Mouse (Mus musculus) gonadal fat pad, adult 2 months (tissue): ENCODE measurements around the gene Dnajb5. TPM values are rescaled to one million over a fixed set of nuclear protein-coding genes. Genes with fewer than 3 reads are reported as not detected.

Experiments used
- DNase-seq: peaks from one replicate; pipeline ENCODE4 v3.0.0-alpha.2; 2012; ENCODE audit warnings: low read depth
- polyA plus RNA-seq: library from polyadenylated mRNA; depleted of rRNA; stranded (reverse); fragments of >200 nt; gene quantifications from 2 replicates; pipeline ENCODE4 v1.2.3, GENCODE M21; 2012; rRNA removed

The Dnajb5 gene
- polyA plus RNA-seq = 11.1 and 12.7 TPM in 2 replicates

DNA sequence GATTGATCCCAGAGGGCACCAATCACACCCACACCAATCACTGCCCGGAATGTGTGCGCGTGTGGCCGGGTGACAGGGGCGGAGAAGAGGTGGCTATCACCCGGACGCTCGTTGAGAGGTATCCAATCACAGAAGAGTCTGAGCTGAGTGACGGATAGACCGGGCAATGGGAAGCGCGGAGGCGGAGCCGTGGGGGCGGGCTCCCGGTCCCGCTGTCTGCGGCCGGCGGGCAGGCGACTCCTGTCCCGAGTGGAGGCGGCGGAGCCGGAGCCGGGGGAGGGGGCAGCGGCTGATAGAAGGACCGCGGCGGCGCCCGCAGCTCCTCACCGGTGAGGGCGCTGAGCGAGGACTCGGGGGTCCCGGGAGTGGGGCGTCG lies at the start of gene Dnajb5:
Gene Dnajb5 (plus strand): TSS at position 139 of the 376 bp plus-strand sequence.
- DNase-seq = peak; percentile 79

DNA sequence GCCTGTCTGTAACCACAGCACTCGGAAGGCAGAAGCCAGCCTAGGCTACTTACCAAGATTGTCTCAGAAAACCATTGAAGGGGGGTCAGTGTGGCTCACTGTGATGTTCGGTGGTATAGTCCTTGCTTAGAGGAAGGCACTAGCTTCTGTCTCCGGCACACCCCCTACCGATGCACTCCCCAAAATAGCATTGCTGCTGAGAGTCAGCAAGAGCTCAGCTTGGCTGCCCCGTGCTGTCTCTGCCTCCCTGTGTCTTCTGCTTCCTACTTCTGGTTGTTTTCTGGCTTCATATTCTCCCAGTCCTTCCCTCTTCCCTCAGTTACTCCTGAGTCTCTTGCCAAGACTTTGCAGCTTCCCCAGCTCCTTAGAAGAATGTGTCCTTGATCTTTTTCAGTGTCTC lies 48.7 kb upstream of the Dnajb5 start:
- DNase-seq = no peak

DNA sequence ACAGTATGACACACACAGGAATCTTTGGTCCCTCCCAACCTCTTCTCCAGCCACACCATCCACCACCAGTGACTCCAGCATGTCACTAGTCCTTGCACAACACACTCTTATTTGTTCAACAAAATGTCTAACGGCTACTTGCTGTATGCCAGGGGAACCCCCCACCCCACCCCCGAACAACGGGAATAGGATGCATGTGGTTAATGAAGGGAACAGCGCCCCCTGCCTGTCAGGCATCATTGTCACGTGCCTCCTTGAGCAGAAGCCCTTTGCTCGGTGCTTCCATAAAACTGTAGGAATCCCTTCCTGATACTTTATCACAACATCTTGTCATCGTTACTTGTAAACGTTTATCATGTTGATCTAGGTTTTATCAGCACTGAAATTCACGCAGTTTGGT lies 47.4 kb upstream of the Dnajb5 start:
- no peak for DNase-seq

DNA sequence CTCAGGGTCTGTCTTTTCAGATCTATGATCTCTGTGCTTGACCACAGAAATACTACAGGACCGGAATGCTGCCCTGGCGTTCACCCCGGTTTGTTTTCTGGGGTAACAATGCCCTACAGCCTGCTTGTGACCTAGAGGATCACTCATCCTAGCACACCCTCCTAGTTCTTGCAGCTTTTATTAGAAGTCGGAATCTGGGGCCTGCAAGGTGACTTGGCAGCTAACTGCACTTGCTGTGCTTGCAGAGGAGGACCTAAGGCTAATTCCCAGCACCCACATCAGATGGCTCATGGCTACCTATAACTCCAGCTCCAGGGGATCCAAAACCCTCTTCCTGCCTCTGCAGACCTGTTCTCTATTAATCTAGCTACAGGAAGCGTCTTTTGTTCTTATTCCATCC lies 46.9 kb upstream of the Dnajb5 start:
- DNase-seq = no peak

DNA sequence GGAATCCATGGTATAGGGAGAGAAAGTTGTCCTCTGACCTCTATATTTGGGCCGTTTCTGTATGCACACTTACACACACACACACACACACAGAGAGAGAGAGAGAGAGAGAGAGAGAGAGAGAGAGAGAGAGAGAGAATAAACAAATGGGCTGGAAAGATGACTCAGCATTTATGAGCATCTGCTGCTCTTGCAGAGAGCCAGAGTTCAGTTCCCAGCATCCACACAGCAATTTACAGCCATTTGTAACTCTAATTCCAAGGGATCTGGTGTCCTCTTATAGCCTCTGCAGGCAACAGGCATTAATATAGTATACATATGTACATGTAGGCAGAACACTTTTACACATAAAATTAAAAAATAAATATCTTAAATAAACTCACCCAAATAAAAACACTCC lies 45.7 kb upstream of the Dnajb5 start:
- DNase-seq = no peak

DNA sequence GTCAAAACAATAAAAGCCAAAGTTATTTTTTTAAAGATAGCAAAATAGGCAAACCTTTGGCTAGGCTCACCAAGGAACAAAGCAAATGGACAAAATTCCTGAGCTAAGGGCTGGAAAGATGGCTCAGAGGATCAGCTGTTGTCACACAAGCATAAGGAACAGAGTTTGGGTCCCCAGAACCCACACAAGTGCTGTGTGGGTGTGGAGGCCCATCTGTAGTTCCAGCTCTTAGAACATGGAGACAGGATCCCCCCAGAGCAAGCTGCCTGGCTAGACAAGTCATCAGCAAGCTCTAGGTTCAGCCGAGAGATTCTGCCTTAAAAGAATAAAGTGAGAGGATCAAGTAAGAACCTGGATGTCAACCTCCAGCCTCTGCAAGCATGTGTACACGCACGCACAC lies 45.1 kb upstream of the Dnajb5 start:
- DNase-seq = no peak

DNA sequence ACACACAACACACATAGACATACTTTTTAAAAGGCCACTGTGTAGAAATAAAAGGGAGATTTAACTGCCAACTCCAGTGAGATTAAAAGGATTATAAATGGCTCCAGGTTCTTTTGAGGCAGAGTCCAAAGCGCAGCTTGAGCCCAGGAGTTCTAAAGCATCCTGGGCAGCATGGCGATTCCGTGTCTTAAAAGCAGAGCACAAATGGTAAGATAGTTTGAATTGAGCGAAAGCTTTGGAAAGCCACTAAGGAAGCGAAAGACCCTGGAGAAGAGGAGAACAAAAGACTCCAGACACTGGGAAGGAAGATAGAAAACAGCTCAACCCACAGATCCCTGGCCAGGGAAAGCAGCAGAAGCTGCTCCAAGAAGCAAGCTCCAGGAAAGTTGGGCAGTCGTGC lies 44.6 kb upstream of the Dnajb5 start:
- DNase-seq = no peak

DNA sequence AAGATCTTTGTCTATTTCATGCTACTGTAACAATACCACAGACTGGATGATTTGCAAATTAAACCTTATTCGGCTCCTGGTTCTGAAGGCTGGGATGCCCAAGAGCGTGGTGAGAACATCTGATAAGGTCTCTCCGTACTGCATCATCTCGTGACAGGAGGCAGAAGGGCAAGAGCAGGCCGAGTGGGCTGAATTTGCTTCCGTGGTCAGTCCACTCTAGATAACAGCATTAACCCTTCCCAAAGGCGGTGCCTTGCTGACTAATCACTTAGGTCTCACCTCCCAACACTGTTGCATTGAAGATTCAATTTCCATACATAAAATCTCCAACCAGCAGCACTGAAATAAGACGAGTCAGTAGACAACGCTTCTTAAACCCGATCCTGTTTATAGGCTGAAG lies 36.2 kb upstream of the Dnajb5 start:
- no peak for DNase-seq

DNA sequence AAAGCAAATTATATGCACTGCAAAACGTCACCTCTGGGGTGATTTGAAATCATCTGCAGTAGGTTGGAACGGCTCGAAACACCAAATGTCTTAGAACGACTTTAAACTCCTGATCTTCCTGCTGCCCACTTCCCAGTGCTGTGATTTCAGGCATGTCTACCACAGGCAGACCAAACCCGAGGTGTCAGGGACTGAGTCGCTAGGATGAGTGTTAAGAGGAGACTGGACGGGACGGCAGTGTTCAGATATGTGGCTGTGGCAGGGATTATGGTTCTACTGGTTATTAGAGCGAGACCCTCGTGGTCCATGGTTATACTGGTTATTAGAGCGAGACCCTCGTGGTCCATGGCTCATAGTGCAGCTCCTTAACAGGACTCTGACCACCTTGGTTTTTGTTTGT lies 34.3 kb upstream of the Dnajb5 start:
- DNase-seq = no peak

DNA sequence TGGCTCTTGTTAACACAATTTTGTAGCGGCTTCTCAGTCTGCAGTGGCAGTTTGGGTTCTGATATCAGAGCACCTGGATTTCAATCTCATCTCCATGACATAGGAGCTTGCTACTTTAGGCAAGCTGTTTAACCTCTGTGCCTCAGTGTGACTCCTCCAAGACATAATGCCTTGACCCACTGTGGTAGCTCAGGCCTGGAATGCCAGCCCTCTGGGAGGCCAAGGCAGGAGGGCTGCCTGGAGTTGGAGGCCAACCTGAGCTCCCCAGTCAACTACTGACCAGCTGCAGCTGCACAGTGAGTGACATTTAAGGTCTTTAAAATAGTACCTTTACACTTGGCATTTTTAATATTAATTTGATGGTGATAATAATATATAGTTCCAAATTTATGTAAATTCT lies 33.6 kb upstream of the Dnajb5 start:
- DNase-seq = no peak

DNA sequence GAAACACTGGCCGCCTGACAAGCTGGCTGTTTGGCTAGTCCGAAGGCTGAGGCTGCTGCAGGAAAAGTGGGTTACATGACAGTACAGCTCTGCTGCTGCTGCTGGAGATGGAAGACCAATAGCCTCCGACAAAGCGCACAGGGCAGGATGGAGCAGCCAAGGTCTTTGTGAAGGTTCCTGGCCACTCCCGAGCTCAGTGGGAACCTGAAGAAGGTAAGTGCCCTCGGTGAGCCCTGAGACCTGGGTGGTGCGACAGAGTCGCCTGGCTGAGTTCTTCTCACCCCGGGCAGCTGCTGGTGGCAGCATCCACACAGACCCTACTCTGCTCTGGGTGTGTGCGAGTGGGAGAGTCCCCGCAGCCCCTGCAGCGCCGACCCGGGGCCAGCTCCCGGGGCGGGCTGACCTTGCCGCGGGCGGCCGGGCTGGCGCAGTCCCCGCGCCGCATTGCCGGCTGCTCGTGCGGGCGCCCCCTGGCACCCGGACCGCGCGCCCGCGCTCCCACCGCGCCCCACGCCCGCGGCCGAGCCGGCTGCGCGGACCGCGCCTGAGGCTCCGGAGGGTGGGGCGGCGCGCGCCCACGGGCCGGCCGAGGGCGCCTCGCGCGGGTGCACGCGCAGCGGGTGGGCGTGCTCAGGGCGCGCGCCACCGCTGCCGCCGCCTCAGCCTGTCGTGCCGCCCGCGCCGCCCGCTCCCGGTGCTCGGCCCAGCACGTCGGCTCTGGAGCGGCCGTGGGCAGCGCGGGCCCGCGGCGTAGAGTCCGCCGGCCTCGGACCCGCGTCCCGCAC lies 32.8 kb upstream of the Dnajb5 start, which contains the start of gene Phf24:
Gene Phf24 (plus strand): TSS at position 44 of the 785 bp plus-strand sequence.
- DNase-seq = no peak

DNA sequence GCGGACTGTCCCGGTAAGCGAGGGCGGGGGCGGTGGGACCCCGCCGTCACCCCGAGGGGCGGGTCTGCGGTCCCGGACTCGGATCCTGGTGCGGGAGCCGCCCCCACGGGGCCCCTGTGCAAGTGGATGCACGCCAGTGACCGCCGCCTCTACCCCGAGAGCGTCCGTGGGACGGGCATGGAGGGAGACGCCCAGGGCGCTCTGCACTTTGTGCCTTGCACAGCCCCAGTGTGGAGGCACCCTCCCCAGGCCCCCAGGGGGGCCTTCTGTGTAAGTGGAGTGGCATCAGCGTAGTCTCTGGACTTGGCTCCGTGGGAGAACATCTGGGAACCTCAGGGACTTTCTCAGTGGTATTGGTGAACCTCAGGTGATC lies 32.2 kb upstream of the Dnajb5 start:
- no peak for DNase-seq

DNA sequence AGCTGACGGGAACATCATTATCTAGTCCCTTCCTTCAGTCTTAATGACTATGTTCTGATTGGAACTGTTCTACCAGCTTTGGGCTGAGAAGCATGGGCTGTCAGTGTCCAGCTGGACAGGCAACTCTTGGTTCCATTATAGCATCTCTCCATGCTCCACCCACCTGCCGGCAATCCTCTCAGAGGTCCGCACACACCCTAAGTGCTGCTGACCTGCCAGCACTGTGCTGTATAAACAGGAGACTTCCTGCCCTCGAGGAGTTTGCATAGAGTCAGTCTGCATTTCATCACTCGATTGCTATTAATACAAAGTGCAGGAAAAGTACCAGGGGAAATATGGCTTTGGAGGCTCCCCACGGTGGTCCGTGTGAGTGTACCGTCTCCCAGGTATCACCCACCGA lies 28.9 kb upstream of the Dnajb5 start:
- DNase-seq = no peak

DNA sequence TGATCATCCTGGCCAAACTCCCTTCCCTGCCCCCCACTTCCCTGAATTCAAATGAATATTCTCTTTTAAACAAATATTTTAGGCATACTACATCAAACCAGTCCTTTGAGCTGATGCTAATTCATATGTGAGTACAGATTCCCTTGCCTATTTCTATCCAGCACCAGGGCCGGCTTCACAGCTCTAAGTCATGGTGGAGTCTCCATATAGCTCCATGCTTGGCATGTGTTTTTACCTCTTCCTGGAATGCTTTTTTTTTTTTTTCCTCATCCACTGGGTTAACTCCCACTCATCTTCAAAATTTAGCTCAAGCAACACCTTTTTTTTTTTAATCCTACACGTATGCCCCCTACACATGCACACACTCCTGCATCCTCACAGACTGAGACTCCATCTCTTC lies 28.1 kb upstream of the Dnajb5 start:
- DNase-seq = no peak

DNA sequence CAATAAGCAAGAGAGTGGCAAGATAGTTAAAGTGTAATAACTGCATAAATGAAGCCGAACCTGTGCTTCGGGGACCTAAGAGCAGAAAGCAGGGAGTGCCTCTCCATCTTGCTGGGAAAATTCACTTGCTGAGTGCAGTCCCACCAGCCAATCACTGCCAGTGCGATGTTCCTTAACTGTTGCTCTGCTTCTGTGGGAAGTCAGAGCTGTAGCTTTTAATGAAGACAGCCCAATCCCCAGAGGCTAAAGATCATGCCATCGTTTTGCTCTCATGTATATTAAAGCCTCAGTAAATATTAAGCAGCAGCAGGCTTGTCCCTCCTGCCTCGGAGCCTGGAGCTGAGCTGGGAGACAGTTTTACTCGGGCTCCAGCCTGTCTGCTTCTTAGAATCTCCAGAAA lies 27.6 kb upstream of the Dnajb5 start:
- DNase-seq = no peak

DNA sequence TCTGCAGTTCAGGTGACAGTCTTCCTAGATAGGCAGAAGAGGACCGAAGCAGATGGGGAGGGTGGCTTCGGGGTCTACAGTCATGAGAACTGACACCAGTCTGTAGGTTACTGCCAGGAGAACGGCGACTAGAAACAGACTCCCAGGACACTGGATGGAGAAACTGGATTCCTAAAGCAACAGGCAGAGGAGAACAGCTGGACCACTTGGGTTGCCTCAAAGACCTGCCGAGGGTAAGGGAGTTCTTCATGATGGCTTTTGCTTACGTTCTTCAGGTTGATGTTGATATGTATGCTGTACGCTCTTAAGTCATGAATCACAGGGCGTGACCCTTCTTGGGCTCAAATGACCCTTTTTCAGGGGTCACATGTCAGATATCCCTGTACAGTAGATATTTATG lies 27.2 kb upstream of the Dnajb5 start:
- DNase-seq = no peak

DNA sequence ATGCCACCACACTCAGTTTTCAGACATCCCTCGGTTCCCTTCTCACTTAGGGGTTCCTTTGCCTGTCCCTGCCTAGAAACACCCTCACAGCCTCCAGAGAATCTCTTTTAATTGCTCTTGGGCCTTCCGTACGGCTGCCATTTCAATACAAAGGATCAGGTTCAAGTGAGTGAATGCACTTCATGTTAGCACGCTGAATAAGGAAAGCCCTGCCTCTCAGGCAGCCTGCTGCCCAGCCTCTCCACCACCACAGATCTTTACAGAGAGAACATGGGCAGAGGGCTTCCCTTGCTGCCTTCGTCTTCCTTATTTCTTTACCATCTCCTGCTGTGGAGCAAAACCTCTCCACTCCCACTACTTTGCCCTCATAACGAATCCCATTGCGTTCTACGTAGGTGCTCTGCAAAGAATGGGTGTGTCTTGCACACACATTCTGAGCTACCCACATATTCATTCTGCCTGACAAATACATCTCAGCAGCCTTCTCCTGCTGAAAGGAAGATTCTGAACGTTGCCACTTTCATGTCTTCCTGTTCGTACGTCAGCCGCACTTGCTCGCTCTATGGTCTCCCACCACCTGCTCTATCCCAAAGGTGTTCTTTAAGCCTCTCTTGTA lies 25.4 kb upstream of the Dnajb5 start:
- DNase-seq = no peak

DNA sequence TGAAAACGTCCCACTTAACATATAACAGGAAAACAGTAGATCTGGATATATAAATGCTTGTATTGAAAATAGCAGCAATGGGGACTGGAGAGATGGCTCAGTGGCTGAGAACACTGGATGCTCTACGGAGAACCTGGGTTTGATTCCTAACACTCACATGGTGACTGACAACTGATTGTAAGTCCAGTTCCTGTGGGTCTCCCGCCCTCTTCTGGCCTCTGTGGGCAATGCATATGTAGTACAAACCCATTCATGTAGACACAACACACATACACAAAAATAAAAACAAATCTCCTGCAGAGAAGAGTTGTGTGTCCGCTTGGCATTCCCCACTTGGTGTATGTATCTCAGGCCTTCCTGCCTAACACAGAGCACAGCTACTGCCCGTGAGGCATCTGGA lies 21.4 kb upstream of the Dnajb5 start:
- no peak for DNase-seq

DNA sequence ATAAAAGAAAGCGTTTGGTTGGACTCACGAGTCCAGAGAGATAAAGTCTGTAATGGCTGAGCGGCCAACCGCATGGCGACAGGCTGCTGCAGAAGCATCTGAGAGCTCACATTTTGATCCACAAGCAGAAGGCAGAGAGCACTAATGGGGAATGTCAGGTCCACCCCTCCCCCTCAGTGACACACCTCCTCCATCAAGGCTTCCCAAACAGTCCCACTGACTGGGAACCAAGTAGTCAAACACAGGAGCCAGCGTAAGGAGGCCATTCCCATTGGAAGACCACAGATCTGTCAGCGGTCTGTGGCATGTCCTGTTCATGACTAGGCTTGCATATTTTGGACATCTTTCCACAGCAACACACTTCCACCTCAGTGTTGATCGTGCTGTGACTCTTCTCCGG lies 20.7 kb upstream of the Dnajb5 start:
- no peak for DNase-seq

DNA sequence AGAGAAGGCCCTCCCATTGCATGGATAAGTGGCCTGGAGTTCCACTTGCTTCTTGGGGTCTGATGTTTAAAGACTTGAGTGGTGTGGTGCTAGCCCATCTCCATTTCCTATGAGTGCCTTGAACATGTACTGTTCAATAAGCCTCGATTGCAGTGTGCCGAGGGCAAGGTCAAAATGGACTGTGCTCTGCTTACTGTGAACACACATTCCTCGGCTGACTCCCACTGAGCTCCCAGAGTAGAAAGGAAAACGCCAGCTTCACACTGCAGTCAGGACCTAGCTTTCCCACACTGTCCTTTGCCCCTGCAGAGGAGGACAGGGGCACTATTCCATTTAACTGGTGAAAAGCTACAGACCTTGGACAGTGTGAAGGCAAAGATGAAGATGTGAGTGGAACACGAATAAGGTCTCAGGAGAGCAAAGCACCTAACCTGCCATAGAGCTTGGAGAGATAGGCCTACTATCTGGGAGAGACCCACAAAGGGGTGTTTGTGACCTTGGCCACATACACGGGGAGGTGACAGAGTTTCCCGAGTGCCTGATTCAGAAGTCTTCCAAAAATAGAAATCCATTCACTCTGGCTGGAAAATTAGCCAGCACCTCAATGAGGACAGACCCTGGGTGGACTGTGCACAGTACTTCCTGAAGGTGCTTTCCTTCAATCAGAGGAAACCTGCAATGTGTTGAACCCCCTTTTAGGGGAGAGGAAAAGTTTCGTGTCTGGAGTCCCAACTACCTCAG lies 17.2 kb upstream of the Dnajb5 start:
- DNase-seq = no peak

DNA sequence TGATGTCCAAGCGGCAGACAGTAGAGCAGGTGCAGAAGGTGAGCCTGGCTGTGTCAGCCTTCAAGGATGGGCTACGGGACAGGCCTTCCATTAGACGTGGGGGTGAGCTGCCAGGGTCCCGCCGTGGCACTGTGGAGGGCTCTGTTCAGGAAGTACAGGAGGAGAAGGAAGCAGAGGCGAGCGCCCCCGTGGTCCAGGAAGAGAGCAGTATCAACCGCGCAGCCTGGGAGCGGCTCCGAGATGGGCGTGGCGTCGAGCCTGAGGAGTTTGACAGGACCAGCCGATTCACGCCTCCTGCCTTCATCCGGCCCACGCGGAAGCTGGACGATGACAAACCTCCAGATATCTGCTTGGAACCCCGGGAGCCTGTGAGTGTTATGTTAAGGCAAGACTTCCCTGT lies 16.0 kb upstream of the Dnajb5 start:
- no peak for DNase-seq

DNA sequence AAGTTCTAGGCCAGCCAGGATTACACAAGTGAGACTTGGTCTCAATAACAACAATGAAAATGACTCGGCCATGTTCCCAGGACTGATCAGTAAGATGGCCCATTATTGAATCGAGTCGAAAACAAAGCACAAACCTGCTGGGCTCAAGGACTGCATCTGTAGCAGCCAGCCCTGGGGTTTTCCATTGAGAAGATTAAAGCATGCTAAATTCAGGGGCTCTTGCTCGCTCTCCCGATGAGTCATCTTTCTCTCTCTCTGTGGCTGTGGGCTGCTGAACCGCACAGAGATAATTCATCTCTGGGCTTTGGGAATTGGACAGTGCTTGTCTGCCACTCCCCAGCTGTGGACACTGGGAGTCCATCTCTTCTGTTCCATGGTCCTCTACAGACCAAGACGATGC lies 8.2 kb upstream of the Dnajb5 start:
- no peak for DNase-seq

DNA sequence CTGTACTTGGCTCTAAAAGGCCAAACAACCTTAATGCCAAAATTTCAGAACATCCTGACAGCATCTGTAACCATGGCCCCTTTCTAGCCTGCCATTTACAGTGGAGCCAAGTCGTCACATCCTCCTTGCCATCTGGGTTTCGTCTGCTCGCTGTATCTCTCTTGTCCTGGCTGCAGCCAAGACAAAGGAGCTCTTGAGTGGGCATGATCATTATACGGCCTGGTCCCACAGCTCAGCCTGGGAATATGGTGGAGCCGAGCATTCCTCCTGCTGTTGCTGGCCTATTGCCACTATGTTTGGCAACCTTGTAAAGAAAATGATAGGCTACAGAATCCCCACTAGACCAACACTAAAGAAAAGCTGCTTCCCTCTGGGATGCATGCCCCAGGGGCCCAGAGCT lies 6.3 kb upstream of the Dnajb5 start:
- no peak for DNase-seq
